17 mouse cellular contexts compared by ENCODE assay signal in the genomic region with DNA sequence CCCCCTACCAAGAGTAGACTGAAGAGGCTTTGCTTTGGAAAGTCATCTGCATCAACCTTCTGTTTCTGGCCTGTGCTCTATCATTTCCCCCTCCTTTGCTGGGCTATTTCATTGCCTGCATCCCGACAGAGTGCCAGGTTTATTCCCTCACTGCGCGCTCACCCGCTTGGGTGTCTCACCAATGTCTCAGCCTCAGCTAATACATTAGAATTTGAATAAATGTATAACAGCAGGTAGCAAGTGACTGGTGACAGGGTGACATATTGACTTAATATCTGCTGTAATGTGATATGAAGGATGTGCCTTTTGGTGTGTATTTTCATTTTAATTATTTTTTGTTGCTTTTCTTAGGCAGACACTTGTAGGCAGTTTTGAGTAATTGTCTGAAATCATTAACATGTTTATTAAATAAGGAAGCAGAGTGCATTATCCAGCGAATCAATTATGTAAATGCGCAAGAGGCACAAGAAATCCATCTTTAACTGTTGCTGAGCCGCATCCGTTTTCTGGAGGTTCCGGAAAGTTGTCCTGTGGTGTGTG.
A peak's percentile ranks its signal among the peaks of the same experiment; 100 is the strongest.
DNase-seq lines count a peak whose midpoint lies in the region; ATAC-seq and TF ChIP-seq lines count a peak whose summit lies in the region.
"Had no signal": no experiment of that assay in that cellular context is flagged by ENCODE, and none has a peak within 500 bp of the region (broad histone marks: within the 10 kb centered on the region; RNA-seq: fewer than 3 reads in every experiment).

No protein-coding gene starts in this region.

- no peaks in the 10 kb centered on the region for H3K27me3 ChIP-seq in hindbrain, embryonic 13.5 days
- H3K27me3 ChIP-seq in hindbrain, embryonic 14.5 days (ENCODE audit: control insufficient read depth, insufficient read depth, low read length): no peaks in the 10 kb centered on the region
- no peaks in the 10 kb centered on the region for H3K27me3 ChIP-seq in midbrain, embryonic 11.5 days (ENCODE audit: control insufficient read depth, insufficient read depth, low read length)
- H3K27me3 ChIP-seq in midbrain, embryonic 10.5 days (ENCODE audit: low read depth, poor library complexity, severe bottlenecking): no peaks in the 10 kb centered on the region
- no peaks in the 10 kb centered on the region for H3K27me3 ChIP-seq in neural tube, embryonic 14.5 days (ENCODE audit: control insufficient read depth, insufficient read depth, low read length)
- H3K27me3 ChIP-seq: embryonic facial prominence, embryonic 13.5 days; forebrain, embryonic 13.5 days had no signal

- TF ChIP-seq POLR2A in brain, embryonic 14.5 days (IDR thresholded peaks at IDR 0.05; ENCODE audit: borderline replicate concordance, extremely low read depth, insufficient read depth, insufficient read length, poor library complexity, severe bottlenecking): no peak

- peak overlapping the region; percentile 66 for H3K27ac ChIP-seq in hindbrain, embryonic 13.5 days
- no peak overlapping the region for H3K27ac ChIP-seq in hindbrain, embryonic 14.5 days
- H3K27ac ChIP-seq in midbrain, embryonic 11.5 days (ENCODE audit: low read depth, low read length): no peak overlapping the region
- H3K27ac ChIP-seq in midbrain, embryonic 10.5 days (replicated peaks): no peak overlapping the region
- no peak overlapping the region for H3K27ac ChIP-seq in neural tube, embryonic 14.5 days (ENCODE audit: low read depth, low read length)
- H3K27ac ChIP-seq: embryonic facial prominence, embryonic 13.5 days; forebrain, embryonic 13.5 days; heart, embryonic 10.5 days had no signal

- H3K4me1 ChIP-seq in hindbrain, embryonic 13.5 days (replicated peaks): peaks cover 20% of the 10 kb centered on the region
- H3K4me1 ChIP-seq in hindbrain, embryonic 14.5 days (replicated peaks; ENCODE audit: control insufficient read depth, insufficient read depth, low read length): peaks cover 15% of the 10 kb centered on the region
- H3K4me1 ChIP-seq in midbrain, embryonic 11.5 days (ENCODE audit: control insufficient read depth, insufficient read depth, low read length): no peaks in the 10 kb centered on the region
- no peaks in the 10 kb centered on the region for H3K4me1 ChIP-seq in midbrain, embryonic 10.5 days
- no peaks in the 10 kb centered on the region for H3K4me1 ChIP-seq in neural tube, embryonic 14.5 days (ENCODE audit: control insufficient read depth, insufficient read depth, low read length)
- H3K4me1 ChIP-seq: embryonic facial prominence, embryonic 13.5 days; forebrain, embryonic 13.5 days; heart, embryonic 10.5 days had no signal

- no peak for TF ChIP-seq CTCF in brain, embryonic 14.5 days (IDR thresholded peaks at IDR 0.05; ENCODE audit: borderline replicate concordance, extremely low read depth, insufficient read depth, insufficient read length)

- peaks cover 2% of the 10 kb centered on the region; the same call in 1 of the 2 replicates for H3K36me3 ChIP-seq in hindbrain, embryonic 13.5 days
- no peaks in the 10 kb centered on the region for H3K36me3 ChIP-seq in hindbrain, embryonic 14.5 days (replicated peaks; ENCODE audit: control insufficient read depth, insufficient read depth)
- H3K36me3 ChIP-seq in midbrain, embryonic 11.5 days (ENCODE audit: control insufficient read depth, insufficient read depth, low read length): no peaks in the 10 kb centered on the region
- no peaks in the 10 kb centered on the region for H3K36me3 ChIP-seq in midbrain, embryonic 10.5 days
- H3K36me3 ChIP-seq in neural tube, embryonic 14.5 days (ENCODE audit: control insufficient read depth, insufficient read depth, low read length): no peaks in the 10 kb centered on the region

- H3K9me3 ChIP-seq in hindbrain, embryonic 13.5 days: no peaks in the 10 kb centered on the region; the same call in 1 of the 2 replicates
- peaks cover 2% of the 10 kb centered on the region; the same call in 1 of the 2 replicates for H3K9me3 ChIP-seq in hindbrain, embryonic 14.5 days (ENCODE audit: control insufficient read depth, low read length)
- no peaks in the 10 kb centered on the region; the same call in 1 of the 2 replicates for H3K9me3 ChIP-seq in midbrain, embryonic 11.5 days (ENCODE audit: control insufficient read depth, low read length)
- H3K9me3 ChIP-seq in midbrain, embryonic 10.5 days (replicated peaks): peaks cover 2% of the 10 kb centered on the region; the same call in 1 of the 2 replicates
- H3K9me3 ChIP-seq in neural tube, embryonic 14.5 days (ENCODE audit: control insufficient read depth, low read length): no peaks in the 10 kb centered on the region
- H3K9me3 ChIP-seq: heart, embryonic 10.5 days had no signal

- peak; percentile 54; the same call in 1 of the 2 replicates for ATAC-seq in hindbrain, embryonic 13.5 days (ENCODE audit: low FRiP score)
- no peak for ATAC-seq in hindbrain, embryonic 14.5 days (ENCODE audit: low FRiP score)
- no peak for ATAC-seq in midbrain, embryonic 11.5 days (ENCODE audit: low FRiP score)
- ATAC-seq in neural tube, embryonic 14.5 days (ENCODE audit: low read depth): peak; percentile 70; the same call in 1 of the 2 replicates
- ATAC-seq: forebrain, embryonic 13.5 days; inflammation-experienced regulatory T-cells, adult 6 months had no signal

- WGBS in hindbrain, embryonic 13.5 days: 48% methylated on average over 9 of the region's 9 CpGs
- WGBS in hindbrain, embryonic 14.5 days: 51% methylated on average over 9 of the region's 9 CpGs
- WGBS in midbrain, embryonic 11.5 days: 89% methylated on average over 9 of the region's 9 CpGs
- WGBS in midbrain, embryonic 10.5 days: 93% methylated on average over 9 of the region's 9 CpGs
- 54% methylated on average over 9 of the region's 9 CpGs for WGBS in neural tube, embryonic 14.5 days

- no peak overlapping the region for H3K9ac ChIP-seq in hindbrain, embryonic 13.5 days
- no peak overlapping the region for H3K9ac ChIP-seq in hindbrain, embryonic 14.5 days
- no peak overlapping the region for H3K9ac ChIP-seq in midbrain, embryonic 11.5 days (ENCODE audit: low read length)
- no peak overlapping the region for H3K9ac ChIP-seq in neural tube, embryonic 14.5 days (replicated peaks; ENCODE audit: low read depth, low read length)
- H3K9ac ChIP-seq: embryonic facial prominence, embryonic 13.5 days; forebrain, embryonic 13.5 days had no signal

- no peak overlapping the region for H3K4me3 ChIP-seq in hindbrain, embryonic 13.5 days
- H3K4me3 ChIP-seq in hindbrain, embryonic 14.5 days (replicated peaks; ENCODE audit: low read length): no peak overlapping the region
- H3K4me3 ChIP-seq in midbrain, embryonic 11.5 days (ENCODE audit: low read depth, low read length): no peak overlapping the region
- no peak overlapping the region for H3K4me3 ChIP-seq in midbrain, embryonic 10.5 days
- no peak overlapping the region for H3K4me3 ChIP-seq in neural tube, embryonic 14.5 days (ENCODE audit: low read depth, low read length)
- H3K4me3 ChIP-seq: embryonic facial prominence, embryonic 13.5 days; forebrain, embryonic 13.5 days; heart, embryonic 10.5 days had no signal

- no peak overlapping the region for H3K4me2 ChIP-seq in hindbrain, embryonic 13.5 days
- no peak overlapping the region for H3K4me2 ChIP-seq in hindbrain, embryonic 14.5 days (replicated peaks)
- no peak overlapping the region for H3K4me2 ChIP-seq in midbrain, embryonic 11.5 days
- H3K4me2 ChIP-seq in neural tube, embryonic 14.5 days (ENCODE audit: low read depth, low read length): no peak overlapping the region
- H3K4me2 ChIP-seq: embryonic facial prominence, embryonic 13.5 days; forebrain, embryonic 13.5 days had no signal

- DNase-seq in hindbrain, embryonic 14.5 days (ENCODE audit: low spot score): no peak
- DNase-seq in midbrain, embryonic 11.5 days (ENCODE audit: low spot score, missing footprints): peak; percentile 54
- DNase-seq in midbrain, embryonic 10.5 days (ENCODE audit: low spot score): no peak
- peak; percentile 23 for DNase-seq in brain, embryonic 14.5 days (ENCODE audit: low read depth)
- DNase-seq in adrenal gland, postnatal 36 days: no peak
- DNase-seq: adrenal gland, adult 2 months; adrenal gland, postnatal 25 days; heart, adult 18-20 months; heart, postnatal 10 days; heart, postnatal 4 days; kidney, adult 11 months had no signal

Comparison
In these comparisons a context has a peak if more than half of its experiments do, and no peak if none do; other contexts are left out.
1. ATAC-seq: peak in hindbrain, embryonic 13.5 days (single experiment) and neural tube, embryonic 14.5 days (single experiment); none in hindbrain, embryonic 14.5 days (single experiment) and midbrain, embryonic 11.5 days (single experiment).
2. DNase-seq: peak in midbrain, embryonic 11.5 days (single experiment) and brain, embryonic 14.5 days (single experiment); none in hindbrain, embryonic 14.5 days (single experiment), midbrain, embryonic 10.5 days (single experiment) and adrenal gland, postnatal 36 days (0 of 2).